ENCODE assay signal across 9 mouse cellular contexts in the genomic region with DNA sequence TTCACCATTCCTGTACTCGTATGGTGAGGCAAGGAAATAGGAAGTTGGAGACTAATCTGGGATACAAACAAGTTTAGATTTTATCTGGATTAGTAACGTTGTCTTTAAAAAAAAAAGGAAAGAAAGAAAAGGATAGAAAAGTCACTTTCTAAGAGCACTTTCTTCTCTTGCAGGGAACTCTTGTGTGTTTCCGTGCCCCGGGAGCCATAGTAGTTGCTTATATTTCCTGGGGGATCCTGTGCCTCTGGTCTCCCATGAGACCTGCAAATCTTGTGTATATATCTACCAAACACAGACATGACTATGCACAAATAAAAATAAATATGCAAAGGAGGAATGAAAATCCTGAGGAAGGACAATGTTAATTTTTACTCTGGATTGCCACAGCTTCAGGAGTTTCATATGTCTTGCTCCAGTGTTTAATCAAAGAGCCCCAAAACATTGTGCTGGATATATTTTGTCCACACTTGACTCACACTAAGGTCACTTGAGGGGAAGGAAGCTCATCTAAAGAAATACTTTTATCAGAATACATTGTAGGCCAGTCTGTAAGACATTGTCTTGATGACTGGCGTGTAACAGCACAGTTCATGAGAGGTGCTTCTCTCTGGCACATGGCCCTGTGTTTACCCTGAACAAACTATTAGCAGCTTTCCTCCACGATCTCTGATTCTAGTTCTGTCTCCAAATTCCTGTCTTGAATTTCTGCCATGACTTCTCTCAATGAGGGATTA. TPM values are rescaled to one million over a fixed set of nuclear protein-coding genes. Genes with fewer than 3 reads are reported as not detected.
DNase-seq lines count a peak whose midpoint lies in the region; ATAC-seq and TF ChIP-seq lines count a peak whose summit lies in the region.
"Had no signal": no experiment of that assay in that cellular context is flagged by ENCODE, and none has a peak within 500 bp of the region (broad histone marks: within the 10 kb centered on the region; RNA-seq: fewer than 3 reads in every experiment).

No protein-coding gene starts in this region.

- H3K9me3 ChIP-seq in lung, postnatal 0 days (ENCODE audit: low read length): no peaks in the 10 kb centered on the region
- H3K9me3 ChIP-seq in forebrain, embryonic 10.5 days: no peaks in the 10 kb centered on the region
- no peaks in the 10 kb centered on the region for H3K9me3 ChIP-seq in limb, embryonic 15.5 days
- H3K9me3 ChIP-seq in stomach, embryonic 16.5 days (replicated peaks; ENCODE audit: control insufficient read depth, low read length): no peaks in the 10 kb centered on the region

- H3K27ac ChIP-seq in lung, postnatal 0 days (ENCODE audit: low read length): no peak overlapping the region
- peak overlapping the region; percentile 95 for H3K27ac ChIP-seq in forebrain, embryonic 10.5 days
- H3K27ac ChIP-seq in limb, embryonic 15.5 days: peak overlapping the region; percentile 78
- peak overlapping the region; percentile 90 for H3K27ac ChIP-seq in stomach, embryonic 16.5 days (ENCODE audit: low read length)

- no peaks in the 10 kb centered on the region for H3K27me3 ChIP-seq in lung, postnatal 0 days (replicated peaks; ENCODE audit: insufficient read depth, low read length)
- H3K27me3 ChIP-seq in forebrain, embryonic 10.5 days (ENCODE audit: poor library complexity, severe bottlenecking): no peaks in the 10 kb centered on the region
- H3K27me3 ChIP-seq in limb, embryonic 15.5 days: no peaks in the 10 kb centered on the region
- H3K27me3 ChIP-seq in stomach, embryonic 16.5 days (ENCODE audit: control insufficient read depth, insufficient read depth, low read length): no peaks in the 10 kb centered on the region

- no peaks in the 10 kb centered on the region for H3K36me3 ChIP-seq in lung, postnatal 0 days (ENCODE audit: insufficient read depth, low read length)
- H3K36me3 ChIP-seq in forebrain, embryonic 10.5 days (replicated peaks): no peaks in the 10 kb centered on the region
- H3K36me3 ChIP-seq in limb, embryonic 15.5 days: no peaks in the 10 kb centered on the region
- no peaks in the 10 kb centered on the region for H3K36me3 ChIP-seq in stomach, embryonic 16.5 days (ENCODE audit: control insufficient read depth, insufficient read depth, low read length)

- 22% methylated on average over 6 of the region's 6 CpGs for WGBS in lung, postnatal 0 days
- 56% methylated on average over 6 of the region's 6 CpGs for WGBS in forebrain, embryonic 10.5 days
- 41% methylated on average over 6 of the region's 6 CpGs for WGBS in limb, embryonic 15.5 days
- WGBS in stomach, embryonic 16.5 days: 24% methylated on average over 6 of the region's 6 CpGs
- 52% methylated on average over 6 of the region's 6 CpGs for WGBS in lung, adult 2 months

- TF ChIP-seq CTCF in lung, postnatal 0 days (IDR thresholded peaks at IDR 0.05): no peak
- no peak for TF ChIP-seq CTCF in lung, adult 2 months (IDR thresholded peaks at IDR 0.05; ENCODE audit: insufficient read depth, low read length)

- no peak for TF ChIP-seq EP300 in lung, postnatal 0 days (IDR thresholded peaks at IDR 0.05)

- no peak overlapping the region for H3K9ac ChIP-seq in lung, postnatal 0 days (replicated peaks; ENCODE audit: low read depth)
- no peak overlapping the region for H3K9ac ChIP-seq in limb, embryonic 15.5 days
- H3K9ac ChIP-seq in stomach, embryonic 16.5 days (ENCODE audit: low read length): peak overlapping the region; percentile 64

- DNase-seq in lung, postnatal 0 days (ENCODE audit: low spot score): peak; percentile 10
- no peak for DNase-seq in lung, adult 18-20 months
- peak; percentile 30 for DNase-seq in forebrain, embryonic 10.5 days (ENCODE audit: extremely low spot score, low spot score)
- DNase-seq in adrenal gland, adult (ENCODE audit: inconsistent age in 2 of 2, low spot score in 1 of 2): no peak
- no peak for DNase-seq in lung, adult 2 months
- DNase-seq: layer of hippocampus, postnatal 36 days had no signal

- peaks cover 11% of the 10 kb centered on the region; the same call in 1 of the 2 replicates for H3K4me1 ChIP-seq in lung, postnatal 0 days (ENCODE audit: insufficient read depth, low read depth, low read length)
- H3K4me1 ChIP-seq in forebrain, embryonic 10.5 days: peaks cover 46% of the 10 kb centered on the region
- peaks cover 25% of the 10 kb centered on the region for H3K4me1 ChIP-seq in limb, embryonic 15.5 days
- H3K4me1 ChIP-seq in stomach, embryonic 16.5 days (ENCODE audit: control insufficient read depth, insufficient read depth, low read length): peaks cover 32% of the 10 kb centered on the region
- H3K4me1 ChIP-seq in lung, adult 2 months (ENCODE audit: control insufficient read depth, insufficient read depth, low read length): no peaks in the 10 kb centered on the region

- no peak for ATAC-seq in lung, postnatal 0 days
- ATAC-seq in limb, embryonic 15.5 days (ENCODE audit: insufficient number of reproducible peaks, low FRiP score, low TSS enrichment, low read depth): no peak
- ATAC-seq in stomach, embryonic 16.5 days (ENCODE audit: insufficient read depth, low FRiP score): no peak
- ATAC-seq in monocyte, adult 5-6 weeks (replicated peaks; ENCODE audit: insufficient number of reproducible peaks, low FRiP score, low TSS enrichment, poor library complexity, severe bottlenecking): no peak

- peak overlapping the region; percentile 35; the same call in 1 of the 2 replicates for H3K4me3 ChIP-seq in lung, postnatal 0 days (ENCODE audit: low read depth, low read length)
- H3K4me3 ChIP-seq in forebrain, embryonic 10.5 days: peak overlapping the region; percentile 62
- H3K4me3 ChIP-seq in limb, embryonic 15.5 days: peak overlapping the region; percentile 40
- H3K4me3 ChIP-seq in stomach, embryonic 16.5 days (replicated peaks; ENCODE audit: low read length): peak overlapping the region; percentile 52
- H3K4me3 ChIP-seq in lung, adult 2 months (replicated peaks; ENCODE audit: extremely low read depth, low read depth, low read length): no peak overlapping the region

- no peak for TF ChIP-seq POLR2A in lung, adult 2 months (IDR thresholded peaks at IDR 0.05; ENCODE audit: borderline replicate concordance, extremely low read depth, low read depth, low read length)

- peak overlapping the region; percentile 57 for H3K4me2 ChIP-seq in lung, postnatal 0 days (replicated peaks; ENCODE audit: low read depth, low read length)
- peak overlapping the region; percentile 57 for H3K4me2 ChIP-seq in limb, embryonic 15.5 days
- peak overlapping the region; percentile 78 for H3K4me2 ChIP-seq in stomach, embryonic 16.5 days (ENCODE audit: low read depth, low read length)

RNA-seq across cellular contexts. Expression of a gene that starts 1.5 kb away (rescaled TPM):
- polyA plus RNA-seq in lung, postnatal 0 days (2015; fragmentation: Nextera tagmentation; extraction: Ambion mirVana): 0.62 and 1.3 TPM in 2 replicates
- 7.1 and 7.2 TPM in 2 replicates for polyA plus RNA-seq in forebrain, embryonic 10.5 days (2016; fragmentation: Nextera tagmentation; extraction: Ambion mirVana)
- 5.8 and 6.5 TPM in 2 replicates for polyA plus RNA-seq in limb, embryonic 15.5 days (2015; fragmentation: Nextera tagmentation; extraction: Ambion mirVana)
- 6.3 and 6.5 TPM in 2 replicates for polyA plus RNA-seq in stomach, embryonic 16.5 days (2015; fragmentation: Nextera tagmentation; extraction: Ambion mirVana)
- 1.5 to 3.3 TPM (median 2.1 TPM) in 3 replicates for total RNA-seq in monocyte, adult 5-6 weeks (2017)
- polyA plus RNA-seq in lung, adult 2 months (2012; rRNA removed): 2.6 and 4.5 TPM in 2 replicates

RNA-seq across cellular contexts. Expression of a gene that starts 2.9 kb away (rescaled TPM):
- 0.49 and 0.57 TPM in 2 replicates for polyA plus RNA-seq in lung, postnatal 0 days (2015; fragmentation: Nextera tagmentation; extraction: Ambion mirVana)
- 1.5 TPM in 2 replicates for polyA plus RNA-seq in forebrain, embryonic 10.5 days (2016; fragmentation: Nextera tagmentation; extraction: Ambion mirVana)
- polyA plus RNA-seq in limb, embryonic 15.5 days (2015; fragmentation: Nextera tagmentation; extraction: Ambion mirVana): 0.89 and 2.3 TPM in 2 replicates
- polyA plus RNA-seq in stomach, embryonic 16.5 days (2015; fragmentation: Nextera tagmentation; extraction: Ambion mirVana): 2.5 TPM in 2 replicates
- 1.5 to 92.8 TPM (median 16.7 TPM) in 3 replicates for total RNA-seq in monocyte, adult 5-6 weeks (2017)
- polyA plus RNA-seq in lung, adult 2 months (2012; rRNA removed): 1.2 and 2.0 TPM in 2 replicates

RNA-seq across cellular contexts. Expression of a gene that starts 3.1 kb away (rescaled TPM):
- polyA plus RNA-seq in lung, postnatal 0 days (2015; fragmentation: Nextera tagmentation; extraction: Ambion mirVana): 0.48 and 0.87 TPM in 2 replicates
- polyA plus RNA-seq in forebrain, embryonic 10.5 days (2016; fragmentation: Nextera tagmentation; extraction: Ambion mirVana): 5.8 and 6.9 TPM in 2 replicates
- 2.9 and 5.8 TPM in 2 replicates for polyA plus RNA-seq in limb, embryonic 15.5 days (2015; fragmentation: Nextera tagmentation; extraction: Ambion mirVana)
- 1.7 and 3.0 TPM in 2 replicates for polyA plus RNA-seq in stomach, embryonic 16.5 days (2015; fragmentation: Nextera tagmentation; extraction: Ambion mirVana)
- 19.2 to 51.4 TPM (median 45.4 TPM) in 3 replicates for total RNA-seq in monocyte, adult 5-6 weeks (2017)
- polyA plus RNA-seq in lung, adult 2 months (2012; rRNA removed): 2.7 and 3.4 TPM in 2 replicates

RNA-seq across cellular contexts. Expression of a gene that starts 4.3 kb away (rescaled TPM):
- polyA plus RNA-seq in lung, postnatal 0 days (2015; fragmentation: Nextera tagmentation; extraction: Ambion mirVana): 31.4 and 36.9 TPM in 2 replicates
- 112 and 119 TPM in 2 replicates for polyA plus RNA-seq in forebrain, embryonic 10.5 days (2016; fragmentation: Nextera tagmentation; extraction: Ambion mirVana)
- polyA plus RNA-seq in limb, embryonic 15.5 days (2015; fragmentation: Nextera tagmentation; extraction: Ambion mirVana): 75.2 and 108 TPM in 2 replicates
- 60.7 and 86.3 TPM in 2 replicates for polyA plus RNA-seq in stomach, embryonic 16.5 days (2015; fragmentation: Nextera tagmentation; extraction: Ambion mirVana)
- total RNA-seq in monocyte, adult 5-6 weeks (2017): 78.9 to 170 TPM (median 90.0 TPM) in 3 replicates
- 9.0 and 9.5 TPM in 2 replicates for polyA plus RNA-seq in lung, adult 2 months (2012; rRNA removed)

RNA-seq across cellular contexts. Expression of a gene that starts 5.9 kb away (rescaled TPM):
- polyA plus RNA-seq in lung, postnatal 0 days (2015; fragmentation: Nextera tagmentation; extraction: Ambion mirVana): 1.3 and 1.9 TPM in 2 replicates
- polyA plus RNA-seq in forebrain, embryonic 10.5 days (2016; fragmentation: Nextera tagmentation; extraction: Ambion mirVana): 6.4 and 6.7 TPM in 2 replicates
- polyA plus RNA-seq in limb, embryonic 15.5 days (2015; fragmentation: Nextera tagmentation; extraction: Ambion mirVana): 5.5 and 6.0 TPM in 2 replicates
- polyA plus RNA-seq in stomach, embryonic 16.5 days (2015; fragmentation: Nextera tagmentation; extraction: Ambion mirVana): 16.8 and 17.5 TPM in 2 replicates
- total RNA-seq in monocyte, adult 5-6 weeks (2017): 86.4 to 193 TPM (median 86.9 TPM) in 3 replicates
- 9.8 and 22.7 TPM in 2 replicates for polyA plus RNA-seq in lung, adult 2 months (2012; rRNA removed)

Comparison
In these comparisons a context has a peak if more than half of its experiments do, and no peak if none do; other contexts are left out.
1. DNase-seq: peak in lung, postnatal 0 days (single experiment) and forebrain, embryonic 10.5 days (single experiment); none in lung, adult 18-20 months (0 of 2), adrenal gland, adult (0 of 2) and lung, adult 2 months (single experiment).
2. Peak in every context shown above with its lines, with median percentiles within 50 percentile points of each other: H3K4me2 ChIP-seq.